Mouse (Mus musculus): ENCODE results near the gene Sh3rf1. TPM values are rescaled to one million over a fixed set of nuclear protein-coding genes. Genes with fewer than 3 reads are reported as not detected.

The Sh3rf1 gene
- 13.8 and 15.9 TPM in 2 replicates for polyA plus RNA-seq (2012; rRNA removed)

DNA sequence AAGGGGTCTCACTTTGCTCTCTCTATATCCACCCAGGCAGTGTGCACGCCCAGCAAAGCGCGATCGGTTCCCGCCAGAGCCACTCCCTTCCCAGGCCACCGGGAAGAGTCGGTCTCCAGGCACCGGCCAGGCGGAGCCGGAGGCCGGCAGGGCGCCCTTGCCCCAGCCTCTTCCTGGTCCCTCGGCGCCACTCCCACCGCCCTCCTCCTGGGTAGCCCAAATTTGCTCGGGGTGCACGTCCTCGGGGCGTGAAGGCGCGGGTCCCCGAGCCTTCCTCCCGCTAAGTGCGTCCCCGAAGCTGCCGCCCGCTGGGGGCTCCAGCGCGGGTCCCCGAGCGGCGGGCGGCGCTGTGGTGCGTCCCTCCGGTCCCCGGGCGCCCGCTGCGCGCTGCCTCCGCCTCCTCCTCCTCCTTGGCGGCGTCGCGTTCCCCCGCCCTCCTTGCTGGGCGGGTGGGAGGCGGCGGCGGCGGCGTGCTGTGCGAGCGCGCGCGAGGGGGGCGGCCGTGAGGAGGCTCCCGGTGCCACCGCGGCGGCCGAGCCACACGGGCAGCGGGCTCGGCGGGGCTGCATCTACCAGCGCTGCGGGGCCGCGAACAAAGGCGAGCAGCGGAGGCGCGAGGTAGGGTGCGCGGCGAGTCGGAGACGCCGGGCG lies at the start of gene Sh3rf1:
Sh3rf1 (plus strand) TSS at position 144 of the 651 bp plus-strand sequence.
- peak within 1 kb of the TSS; percentile 99 for H3K4me3 ChIP-seq (ENCODE audit: insufficient read depth, low read length)

DNA sequence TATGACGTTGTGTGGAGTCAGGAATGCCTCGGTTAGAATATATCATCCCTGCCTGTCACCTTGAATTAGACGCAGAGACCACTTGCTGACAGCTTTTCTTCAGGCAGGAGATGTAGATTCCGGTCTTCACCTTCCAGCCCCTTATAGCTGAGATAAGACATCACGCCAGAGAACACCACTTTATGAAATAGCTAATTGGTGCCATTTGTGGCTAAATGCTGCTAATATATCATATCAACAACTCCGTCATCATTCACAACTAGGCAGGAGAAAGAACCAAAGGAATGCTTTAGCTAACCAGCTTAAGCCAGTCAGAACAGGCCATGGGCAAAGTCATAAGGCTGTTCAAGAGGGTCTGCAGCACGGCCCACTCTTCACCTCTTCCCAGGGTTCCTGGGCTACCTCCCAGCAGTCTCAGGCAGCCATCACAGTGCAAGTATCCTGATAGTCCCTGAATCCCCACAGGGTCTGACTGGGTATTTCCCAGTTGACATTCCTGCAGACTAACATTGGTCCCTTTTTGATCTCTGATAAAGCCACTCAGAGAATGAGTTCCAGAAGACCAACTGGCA lies 49.7 kb upstream of the Sh3rf1 start:
- no peak overlapping the region for H3K27ac ChIP-seq (ENCODE audit: insufficient read depth, low read length)
- TF ChIP-seq CTCF (IDR thresholded peaks at IDR 0.05; ENCODE audit: extremely low read depth, insufficient read depth, low read length) (no peak), POLR2A (IDR thresholded peaks at IDR 0.05; ENCODE audit: extremely low read depth, insufficient read depth, low read length) (no peak)
- H3K4me1 ChIP-seq (ENCODE audit: control insufficient read depth, insufficient read depth, low read length), result no peaks in the 10 kb centered on the region
- no peak overlapping the region for H3K4me3 ChIP-seq (ENCODE audit: insufficient read depth, low read length)

More for the DNA sequence above, at the start of gene Sh3rf1:
- TF ChIP-seq POLR2A (IDR thresholded peaks at IDR 0.05; ENCODE audit: extremely low read depth, insufficient read depth, low read length), result no peak
- TF ChIP-seq CTCF (IDR thresholded peaks at IDR 0.05; ENCODE audit: extremely low read depth, insufficient read depth, low read length), result no peak
- Histone ChIP-seq H3K27ac (ENCODE audit: insufficient read depth, low read length) (peak within 1 kb of the TSS; percentile 97), H3K4me1 (ENCODE audit: control insufficient read depth, insufficient read depth, low read length) (peaks cover 7% of the 10 kb centered on the region)

- Histone ChIP-seq H3K4me1 (ENCODE audit: control insufficient read depth, insufficient read depth, low read length) (no peaks in the 10 kb centered on the region), H3K4me3 (ENCODE audit: insufficient read depth, low read length) (no peak overlapping the region), H3K27ac (ENCODE audit: insufficient read depth, low read length) (no peak overlapping the region)
- TF ChIP-seq CTCF (IDR thresholded peaks at IDR 0.05; ENCODE audit: extremely low read depth, insufficient read depth, low read length), result no peak
- TF ChIP-seq POLR2A (IDR thresholded peaks at IDR 0.05; ENCODE audit: extremely low read depth, insufficient read depth, low read length), result no peak
Observed at GRCm38 (mm10) chr8:61175876-61176275, 47.8 kb upstream of the Sh3rf1 start.

DNA sequence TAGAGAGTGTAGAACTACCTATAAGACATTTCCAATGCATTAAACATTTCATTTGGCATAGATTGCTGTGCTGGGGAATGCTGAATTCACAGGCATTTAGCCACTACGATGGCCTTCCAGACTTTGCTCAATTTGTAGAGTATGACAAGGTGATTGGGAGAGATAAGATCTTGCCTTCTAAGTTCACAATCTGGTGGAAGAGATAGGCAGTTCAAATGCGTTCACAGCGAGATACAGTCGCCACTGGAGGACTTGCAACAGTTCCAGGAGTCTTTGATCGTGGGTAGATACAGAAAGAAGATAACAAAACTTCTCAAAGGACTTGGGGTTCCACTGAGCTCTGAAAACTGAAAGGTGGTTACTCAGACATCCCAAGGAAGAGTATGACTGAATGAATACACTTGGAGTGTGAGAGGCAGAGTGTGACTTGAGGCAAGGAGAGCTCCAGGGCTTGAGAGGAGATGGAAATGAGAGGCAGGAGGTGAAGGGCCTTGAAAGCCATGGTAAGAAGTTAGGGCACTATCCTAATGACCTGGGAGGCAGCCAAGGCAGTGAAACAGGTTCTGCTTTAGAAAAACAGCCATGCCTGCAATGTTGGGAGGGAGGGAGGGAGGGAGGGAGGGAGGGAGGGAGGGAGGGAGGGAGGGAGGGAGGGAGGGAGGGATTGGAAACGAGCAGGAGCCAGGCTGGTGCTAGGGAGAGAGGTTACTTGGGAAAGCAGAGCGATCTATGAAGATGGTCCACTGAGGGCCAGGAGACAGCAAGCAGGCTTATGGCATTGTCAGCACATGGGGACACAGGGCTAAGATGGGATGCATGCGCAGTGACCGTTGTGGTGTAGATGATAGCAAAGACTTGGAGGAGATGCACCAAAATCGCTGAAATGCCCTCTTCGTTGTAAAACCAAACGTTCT lies 45.7 kb upstream of the Sh3rf1 start:
- H3K27ac ChIP-seq (ENCODE audit: insufficient read depth, low read length), result no peak overlapping the region
- H3K4me1 ChIP-seq (ENCODE audit: control insufficient read depth, insufficient read depth, low read length), result no peaks in the 10 kb centered on the region
- H3K4me3 ChIP-seq (ENCODE audit: insufficient read depth, low read length), result no peak overlapping the region
- TF ChIP-seq CTCF (IDR thresholded peaks at IDR 0.05; ENCODE audit: extremely low read depth, insufficient read depth, low read length) (no peak), POLR2A (IDR thresholded peaks at IDR 0.05; ENCODE audit: extremely low read depth, insufficient read depth, low read length) (no peak)

- no peak overlapping the region for H3K27ac ChIP-seq (ENCODE audit: insufficient read depth, low read length)
- H3K4me1 ChIP-seq (ENCODE audit: control insufficient read depth, insufficient read depth, low read length), result no peaks in the 10 kb centered on the region
- TF ChIP-seq POLR2A (IDR thresholded peaks at IDR 0.05; ENCODE audit: extremely low read depth, insufficient read depth, low read length) (no peak), CTCF (IDR thresholded peaks at IDR 0.05; ENCODE audit: extremely low read depth, insufficient read depth, low read length) (no peak)
- H3K4me3 ChIP-seq (ENCODE audit: insufficient read depth, low read length), result no peak overlapping the region
Observed at GRCm38 (mm10) chr8:61178594-61179140, 45.0 kb upstream of the Sh3rf1 start.

DNA sequence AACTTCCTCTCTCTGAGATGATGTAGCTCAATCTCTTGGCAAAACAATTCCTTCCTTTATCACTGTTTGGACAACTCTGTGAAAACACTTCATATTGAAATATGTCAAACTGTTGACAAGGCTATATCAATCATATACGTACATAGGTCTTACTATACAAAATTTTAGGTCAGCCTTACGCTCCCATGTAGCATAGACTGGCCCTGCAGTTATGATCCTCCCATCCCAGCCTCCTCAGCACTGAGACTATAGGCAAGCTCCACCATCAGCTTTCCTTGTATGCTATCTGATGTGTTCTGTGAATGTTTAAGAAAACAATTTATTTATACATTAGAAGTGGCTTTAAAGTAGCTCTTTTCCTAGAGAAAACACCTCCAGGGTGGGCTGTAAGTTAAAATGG lies 42.1 kb upstream of the Sh3rf1 start:
- Histone ChIP-seq H3K4me1 (ENCODE audit: control insufficient read depth, insufficient read depth, low read length) (no peaks in the 10 kb centered on the region), H3K27ac (ENCODE audit: insufficient read depth, low read length) (no peak overlapping the region), H3K4me3 (ENCODE audit: insufficient read depth, low read length) (no peak overlapping the region)
- no peak for TF ChIP-seq CTCF (IDR thresholded peaks at IDR 0.05; ENCODE audit: extremely low read depth, insufficient read depth, low read length)
- TF ChIP-seq POLR2A (IDR thresholded peaks at IDR 0.05; ENCODE audit: extremely low read depth, insufficient read depth, low read length), result no peak

DNA sequence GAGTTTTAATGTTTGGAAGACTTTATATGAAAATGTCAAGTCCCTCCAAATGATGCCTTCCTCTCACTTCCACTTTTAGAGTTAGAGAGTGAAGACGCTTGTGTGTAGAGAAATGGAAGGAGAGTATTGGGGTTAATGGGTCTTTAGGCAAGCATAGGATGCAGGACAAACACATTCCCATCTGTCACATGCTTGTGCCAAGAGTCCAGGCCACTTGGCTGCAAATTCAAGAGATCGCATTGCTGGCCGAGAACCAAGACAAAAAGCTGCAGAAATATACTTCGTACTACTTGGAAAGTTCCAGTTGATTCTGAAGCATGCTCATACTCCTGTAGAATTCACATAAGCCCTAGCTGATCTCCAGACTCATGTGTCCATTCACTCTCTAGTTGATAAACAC lies 41.7 kb upstream of the Sh3rf1 start:
- Histone ChIP-seq H3K27ac (ENCODE audit: insufficient read depth, low read length) (no peak overlapping the region), H3K4me1 (ENCODE audit: control insufficient read depth, insufficient read depth, low read length) (no peaks in the 10 kb centered on the region), H3K4me3 (ENCODE audit: insufficient read depth, low read length) (no peak overlapping the region)
- TF ChIP-seq CTCF (IDR thresholded peaks at IDR 0.05; ENCODE audit: extremely low read depth, insufficient read depth, low read length), result no peak
- TF ChIP-seq POLR2A (IDR thresholded peaks at IDR 0.05; ENCODE audit: extremely low read depth, insufficient read depth, low read length), result no peak

DNA sequence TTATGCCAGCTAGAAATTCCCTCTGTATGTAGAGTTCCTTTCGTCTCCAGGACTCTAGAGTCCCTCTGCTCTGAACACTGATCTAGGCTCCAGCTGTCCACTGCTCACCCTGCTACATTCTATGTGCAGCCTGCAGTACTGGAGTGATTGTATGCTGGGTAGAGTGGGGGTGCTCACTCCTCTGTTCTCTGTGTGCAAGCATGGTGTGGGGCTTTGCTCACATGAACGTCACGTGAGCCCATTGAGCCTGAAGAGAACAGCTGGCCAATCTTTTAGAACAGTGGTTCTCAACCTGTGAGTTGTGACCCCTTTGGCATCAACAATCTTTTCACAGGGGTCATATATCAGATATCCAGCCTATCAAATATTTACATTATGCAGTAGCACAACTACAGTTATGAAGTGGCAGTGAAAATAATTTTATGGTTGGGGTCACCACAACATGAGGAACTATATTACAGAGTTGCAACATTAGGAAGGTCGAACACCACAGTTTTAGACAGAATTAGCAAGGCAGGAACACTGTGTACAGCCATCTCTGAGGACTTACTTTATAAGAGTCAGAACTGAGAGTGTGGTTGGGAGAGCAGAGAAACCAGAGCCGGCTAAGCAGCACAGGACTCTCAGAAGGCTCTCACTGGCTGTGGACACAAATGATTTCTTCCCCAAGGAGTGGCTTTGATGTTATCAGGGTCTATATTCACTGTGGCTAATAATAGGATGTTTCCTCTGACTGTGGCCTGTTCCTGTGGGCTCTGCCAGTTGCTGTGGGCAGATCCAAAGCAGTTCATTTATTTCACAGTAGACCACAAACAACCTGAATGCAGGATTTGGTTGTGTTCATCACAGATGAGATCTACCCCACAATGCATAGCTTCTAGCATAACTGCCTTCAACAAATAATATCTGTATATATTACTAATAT lies 38.1 kb upstream of the Sh3rf1 start:
- Histone ChIP-seq H3K27ac (ENCODE audit: insufficient read depth, low read length) (no peak overlapping the region), H3K4me1 (ENCODE audit: control insufficient read depth, insufficient read depth, low read length) (no peaks in the 10 kb centered on the region), H3K4me3 (ENCODE audit: insufficient read depth, low read length) (no peak overlapping the region)
- TF ChIP-seq CTCF (IDR thresholded peaks at IDR 0.05; ENCODE audit: extremely low read depth, insufficient read depth, low read length) (no peak), POLR2A (IDR thresholded peaks at IDR 0.05; ENCODE audit: extremely low read depth, insufficient read depth, low read length) (no peak)

Data from cortical plate, adult 2 months (tissue).